Mouse (Mus musculus): ENCODE results near the gene Fabp7.

Fabp7 gene

DNA sequence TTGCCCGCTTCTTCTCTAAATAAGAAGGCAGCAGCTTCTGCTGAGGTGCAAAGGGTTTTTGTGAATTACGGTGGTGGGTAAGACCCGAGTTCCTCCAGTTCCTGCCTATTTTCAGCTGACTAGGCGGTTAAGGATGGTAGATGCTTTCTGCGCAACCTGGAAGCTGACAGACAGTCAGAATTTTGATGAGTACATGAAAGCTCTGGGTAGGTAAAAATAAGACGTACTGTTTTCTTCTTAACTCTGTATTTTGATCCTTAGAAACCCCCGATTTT, at the start of gene Fabp7:
Gene Fabp7 (plus strand): TSS at position 6 of the 275 bp plus-strand sequence.
- no peak for DNase-seq (ENCODE audit: low read depth, low spot score)

DNA sequence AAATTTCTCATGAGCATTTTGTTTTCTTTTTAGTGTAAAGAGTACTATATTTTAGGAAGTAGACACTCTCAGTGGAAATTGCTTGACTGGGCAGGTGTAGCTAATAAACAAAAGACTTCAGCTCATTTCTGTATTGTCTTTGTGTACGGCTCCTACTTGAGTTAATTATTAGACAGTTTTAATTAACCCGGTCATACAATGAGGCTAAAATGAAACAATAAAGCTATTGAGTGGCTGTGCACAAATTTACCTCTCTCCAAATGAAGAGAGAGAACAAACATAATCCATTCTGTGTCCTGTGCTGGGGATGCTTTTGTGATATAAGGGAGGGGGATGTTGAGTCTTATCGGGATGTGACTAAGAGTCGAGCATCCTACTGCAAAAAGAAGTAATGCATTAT, 43.9 kb upstream of the Fabp7 start:
- DNase-seq (ENCODE audit: low read depth, low spot score): no peak

DNA sequence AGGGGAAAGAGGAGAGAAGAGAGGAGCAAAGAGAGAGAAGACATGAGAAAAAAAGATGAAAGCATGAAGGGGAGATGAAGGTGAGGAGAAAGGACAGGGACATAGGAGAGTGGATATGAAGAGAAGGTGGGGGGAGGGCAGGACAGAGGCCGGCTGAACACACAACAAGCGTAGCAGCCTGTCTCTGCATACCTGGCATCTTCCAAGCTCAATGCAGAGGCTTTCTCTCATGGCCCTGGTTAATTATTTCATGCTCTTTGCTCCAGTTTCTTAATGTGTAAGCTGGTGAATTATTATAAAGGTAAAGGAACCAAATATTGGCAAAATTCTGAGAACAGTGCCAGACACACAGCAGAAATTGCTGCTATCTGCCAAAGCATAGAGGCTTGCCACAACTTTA, 43.3 kb upstream of the Fabp7 start:
- no peak for DNase-seq (ENCODE audit: low read depth, low spot score)

DNA sequence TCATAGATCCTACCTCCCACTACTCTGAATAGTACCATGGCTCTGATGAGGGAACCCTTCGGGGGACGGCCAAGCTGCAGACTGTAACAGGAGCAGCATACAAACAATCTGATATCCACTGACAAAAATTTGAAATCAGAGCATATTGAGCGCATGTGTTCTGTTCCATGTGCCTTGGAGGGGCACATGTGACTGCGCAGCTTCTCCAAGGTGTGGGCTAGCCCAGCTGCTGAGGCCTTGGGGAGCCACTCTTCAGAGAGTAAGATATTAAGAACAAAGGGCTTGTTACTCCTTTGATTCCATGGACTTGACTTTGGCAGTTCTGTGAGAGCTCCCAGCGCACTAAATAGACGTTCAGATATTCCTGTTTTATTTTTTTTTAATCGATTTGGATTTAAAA, 41.6 kb upstream of the Fabp7 start:
- DNase-seq (ENCODE audit: low read depth, low spot score): no peak

DNA sequence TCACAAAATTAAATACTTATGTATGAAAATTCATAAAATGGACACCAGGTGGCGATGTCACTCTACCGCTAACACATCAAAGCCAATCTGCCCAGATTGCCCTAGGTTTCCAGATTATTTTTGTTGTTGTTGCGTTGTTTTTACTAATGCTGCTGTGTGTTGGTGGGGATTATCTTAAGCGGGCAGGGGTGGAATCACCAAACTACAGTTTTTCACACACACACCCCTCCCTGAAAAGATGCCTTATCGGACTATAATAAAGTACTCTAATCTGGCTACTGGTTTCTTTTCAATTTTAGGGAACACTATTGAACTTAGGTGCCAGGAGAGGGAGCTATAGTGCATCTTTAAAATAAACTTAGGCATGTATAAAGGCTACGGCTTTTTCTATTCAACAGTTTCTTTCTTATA, 41.1 kb upstream of the Fabp7 start:
- DNase-seq (ENCODE audit: low read depth, low spot score): peak; percentile 74

DNA sequence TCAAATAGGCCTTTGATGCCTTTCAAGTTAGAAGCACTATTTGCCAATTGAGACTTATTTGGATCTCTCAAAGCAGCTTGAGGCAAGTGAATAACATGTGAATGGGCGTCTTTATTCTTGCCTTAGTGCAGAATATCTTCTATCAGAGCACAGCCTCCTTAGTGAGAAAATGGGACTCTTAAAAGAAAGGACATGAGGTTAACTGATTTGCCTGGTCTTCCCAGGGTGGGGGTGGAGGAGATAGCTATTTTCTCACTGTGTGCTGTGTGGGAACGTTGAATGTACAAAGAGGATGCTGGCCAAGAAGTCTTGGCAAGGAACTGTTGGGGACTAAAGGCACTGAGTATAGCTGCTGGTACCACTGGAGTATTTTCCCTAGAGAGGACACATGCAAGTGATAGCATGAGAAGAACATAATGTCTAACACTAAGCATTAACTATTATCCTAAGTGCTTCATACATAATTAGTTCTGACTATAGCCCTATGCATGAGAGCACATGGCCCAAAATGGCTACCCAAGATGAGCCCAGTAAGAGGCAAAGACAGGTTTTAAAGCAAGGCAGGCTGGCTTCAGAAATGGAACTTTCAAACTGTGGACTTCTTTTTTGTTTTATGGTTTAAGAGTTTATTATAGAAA, 40.4 kb upstream of the Fabp7 start:
- no peak for DNase-seq (ENCODE audit: low read depth, low spot score)

DNA sequence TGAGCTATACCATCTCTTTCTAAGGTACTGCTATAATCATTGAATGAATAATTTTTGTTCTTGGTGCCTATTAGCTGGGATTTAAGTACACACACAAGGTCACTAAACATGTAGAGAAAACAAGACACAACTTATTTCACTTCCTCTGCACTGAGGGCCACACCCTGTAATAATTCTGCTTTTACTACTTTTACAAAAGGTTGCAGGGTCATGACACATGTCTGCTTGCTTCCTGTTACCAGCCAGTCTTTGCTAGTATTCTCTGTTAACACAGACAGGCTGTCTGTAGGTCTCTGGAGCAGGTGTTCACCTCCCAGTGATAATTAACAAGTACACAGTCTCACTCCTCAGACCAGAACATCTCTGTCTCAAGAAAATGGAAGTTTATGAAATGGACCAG, 39.2 kb upstream of the Fabp7 start:
- no peak for DNase-seq (ENCODE audit: low read depth, low spot score)

DNA sequence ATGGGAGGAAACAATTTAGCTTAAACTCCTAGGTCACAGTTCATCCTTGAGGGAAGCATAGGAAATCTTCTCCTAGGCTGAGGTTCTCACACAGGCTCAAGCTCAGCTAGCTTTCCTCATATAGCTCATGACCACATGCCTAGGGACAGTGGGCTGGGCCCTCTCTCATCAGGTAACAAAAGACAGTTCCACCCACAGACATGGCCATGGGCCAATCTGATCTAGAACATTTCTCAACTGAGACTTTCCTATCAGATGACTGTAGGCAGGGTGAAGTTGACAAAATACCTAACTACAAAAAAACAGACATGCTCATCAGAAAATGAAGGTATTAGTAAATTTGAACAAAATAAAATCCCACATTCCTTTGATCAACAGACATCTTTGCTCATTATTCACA, 37.6 kb upstream of the Fabp7 start:
- DNase-seq (ENCODE audit: low read depth, low spot score): no peak

DNA sequence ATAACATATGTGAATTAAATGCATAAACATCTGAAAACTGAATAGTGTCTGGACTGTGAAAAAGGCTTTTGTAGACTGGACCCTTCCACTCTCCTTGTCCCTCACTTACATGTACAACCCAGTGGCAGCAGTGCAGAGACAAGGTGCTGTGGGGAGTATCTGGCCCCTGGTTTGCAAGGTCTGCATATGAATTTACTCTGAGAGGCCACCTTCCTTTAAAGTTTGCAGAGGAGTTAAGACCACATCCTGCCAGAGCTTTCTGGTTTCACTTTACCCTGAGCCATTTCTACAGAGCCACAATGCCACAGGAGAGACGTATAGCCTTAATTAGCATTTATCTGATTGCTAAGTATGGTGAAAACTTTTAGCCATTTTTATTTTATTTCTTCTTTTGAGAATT, 31.3 kb upstream of the Fabp7 start:
- no peak for DNase-seq (ENCODE audit: low read depth, low spot score)

DNA sequence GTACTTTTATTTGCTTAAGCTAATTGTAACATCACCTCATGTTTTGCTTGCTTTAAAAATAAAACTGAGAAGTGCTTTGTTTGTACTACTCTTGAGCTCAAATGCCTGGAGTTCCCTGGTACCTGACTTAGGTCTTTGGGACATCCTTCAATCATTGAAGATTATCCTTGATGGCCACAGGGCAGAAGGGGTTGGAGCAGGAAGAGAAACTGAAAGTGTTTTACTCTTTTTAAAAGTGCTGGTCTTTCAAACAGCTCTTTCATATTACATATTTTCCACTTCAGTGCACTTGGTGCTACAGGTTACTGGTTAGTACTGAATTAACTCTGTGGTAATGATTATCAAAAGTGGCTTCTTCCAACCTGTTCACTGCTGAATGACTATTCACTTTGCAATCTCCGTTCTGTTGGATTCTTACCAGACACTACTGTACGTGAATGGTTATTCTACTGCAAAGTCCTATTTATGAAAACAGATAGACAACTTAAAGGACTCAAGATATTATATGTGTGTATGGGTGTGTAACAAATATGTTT, 29.4 kb upstream of the Fabp7 start:
- no peak for DNase-seq (ENCODE audit: low read depth, low spot score)

DNA sequence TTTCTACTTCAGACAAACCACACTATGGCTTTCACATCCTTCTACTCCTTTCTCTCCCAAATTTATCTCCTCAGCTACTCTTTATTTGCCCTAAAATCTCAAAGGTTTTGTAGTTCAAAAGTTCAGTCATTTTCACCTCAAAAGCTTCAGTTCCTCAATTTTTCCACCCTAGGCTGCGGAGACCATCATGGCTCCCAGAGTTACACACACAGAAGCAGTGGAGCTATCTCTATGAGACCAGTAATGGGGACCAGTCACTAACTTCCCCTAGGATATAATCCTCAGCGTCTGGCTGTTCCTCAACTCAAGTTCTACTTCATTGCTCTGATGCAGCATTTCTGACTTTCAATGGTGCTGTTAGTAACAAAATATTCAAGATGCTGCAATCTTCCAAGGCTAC, 25.7 kb upstream of the Fabp7 start:
- DNase-seq (ENCODE audit: low read depth, low spot score): no peak

DNA sequence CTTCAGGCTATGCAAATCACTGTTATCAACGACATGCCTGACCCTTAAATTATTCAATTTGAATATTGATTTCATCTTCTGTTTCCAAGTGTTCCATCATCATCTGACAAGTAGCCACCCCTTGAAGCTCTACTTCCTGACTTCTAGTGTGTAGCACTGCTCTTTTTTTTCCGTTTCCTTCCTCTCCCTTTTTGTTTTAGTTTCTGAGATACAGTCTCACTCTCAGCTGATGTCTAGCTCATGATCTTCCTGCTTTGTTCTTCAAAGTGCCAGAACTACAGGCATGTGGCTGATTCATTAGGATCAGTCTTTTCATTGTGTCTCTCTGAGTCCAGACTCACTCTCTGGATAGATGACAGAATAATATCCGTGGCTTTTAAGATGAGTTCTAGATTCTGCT, 24.0 kb upstream of the Fabp7 start:
- DNase-seq (ENCODE audit: low read depth, low spot score): no peak

DNA sequence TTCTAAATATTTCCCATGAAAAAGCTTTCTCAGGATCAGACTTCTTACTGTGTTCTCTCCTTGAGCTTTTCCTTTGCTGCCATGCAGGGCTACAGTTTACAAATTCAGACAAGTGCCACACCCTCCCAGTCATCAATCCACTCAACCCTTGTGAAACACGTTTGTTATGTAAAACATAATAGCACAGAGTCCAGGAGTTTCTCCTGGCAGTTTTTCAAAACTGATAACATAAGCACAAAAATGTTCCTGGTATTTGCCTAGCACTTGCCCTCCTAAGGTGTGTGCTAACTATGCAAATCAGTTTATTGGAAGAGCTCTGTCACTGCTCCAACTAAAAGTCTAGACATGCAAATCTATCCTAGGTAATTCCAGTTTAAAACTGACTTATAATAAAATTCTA, 21.6 kb upstream of the Fabp7 start:
- DNase-seq (ENCODE audit: low read depth, low spot score): no peak

DNA sequence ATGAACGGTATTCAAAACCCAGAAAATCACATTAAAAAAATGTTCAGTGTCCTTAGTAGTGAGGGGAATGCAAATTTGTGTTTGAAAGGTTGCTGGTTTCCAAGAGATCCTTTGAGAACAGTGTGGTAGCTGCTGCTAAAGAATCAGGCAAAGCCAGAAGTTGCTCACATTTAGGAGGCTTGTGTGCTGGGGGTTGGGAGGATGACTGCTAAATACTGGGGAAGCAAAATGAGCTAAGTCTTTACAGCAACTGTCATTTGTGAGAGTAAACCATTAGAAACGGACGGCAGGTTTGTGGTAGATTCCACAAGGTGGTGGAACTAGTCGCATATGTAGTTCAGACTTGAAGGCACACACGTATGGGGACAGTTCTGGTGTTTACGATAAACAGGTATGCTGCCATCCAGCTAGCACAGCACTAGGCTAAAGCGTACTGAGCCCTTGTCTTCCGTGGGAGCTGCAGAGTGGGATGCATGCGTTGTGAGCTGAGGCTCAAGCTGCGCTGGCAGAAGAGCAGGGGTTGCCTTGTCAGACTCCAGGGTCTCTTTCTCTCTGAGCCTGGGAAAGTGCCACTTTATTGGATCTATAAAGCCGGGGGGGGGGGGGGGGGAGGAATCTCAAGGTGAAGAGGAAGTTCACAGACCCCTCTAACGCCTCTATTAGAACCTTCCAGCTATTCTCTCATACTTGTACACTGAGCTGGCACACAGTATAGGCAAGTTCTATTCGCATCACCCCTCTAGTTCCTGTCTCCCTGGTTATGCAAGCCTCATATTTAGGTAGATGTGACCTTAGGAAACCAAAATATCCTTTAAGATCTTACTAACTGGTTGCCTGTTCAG, 1.2 kb upstream of the Fabp7 start:
- DNase-seq (ENCODE audit: low read depth, low spot score): no peak

DNA sequence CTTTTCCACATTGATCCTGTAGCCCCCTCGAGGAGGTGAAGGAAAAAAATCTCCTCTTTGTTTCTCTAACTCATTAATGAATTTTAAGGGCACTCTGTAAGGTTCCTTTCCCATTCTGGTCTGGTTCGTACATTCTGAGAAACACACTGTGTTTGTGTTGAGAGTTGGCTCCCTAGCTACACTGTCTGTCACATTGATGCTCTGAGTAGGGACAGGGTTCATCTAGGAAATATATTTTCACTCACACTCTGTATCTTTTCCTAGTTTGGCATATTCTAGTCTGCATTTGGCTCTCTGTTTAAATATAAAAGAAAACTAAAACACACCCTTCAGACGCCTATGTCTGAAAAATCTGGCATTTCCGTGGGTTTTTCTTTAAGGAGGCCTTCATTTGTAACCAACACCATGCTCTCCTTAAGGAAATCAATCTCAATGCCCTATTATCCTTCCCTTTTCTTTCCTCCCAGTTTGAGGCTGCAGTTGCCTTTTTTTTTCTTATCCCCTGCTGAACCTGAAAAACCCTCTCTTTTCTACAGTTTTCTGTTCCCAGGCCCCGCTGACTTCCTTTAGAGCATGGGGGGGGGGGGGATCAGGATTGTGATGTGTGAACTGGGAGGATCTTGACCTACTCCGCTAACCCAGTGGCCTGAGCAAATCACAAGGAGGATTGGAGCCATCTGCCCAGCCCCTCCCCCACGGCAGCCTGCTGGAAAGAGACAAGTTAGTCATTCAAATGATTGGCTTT, 378 bp upstream of the Fabp7 start:
- DNase-seq (ENCODE audit: low read depth, low spot score): no peak

DNA sequence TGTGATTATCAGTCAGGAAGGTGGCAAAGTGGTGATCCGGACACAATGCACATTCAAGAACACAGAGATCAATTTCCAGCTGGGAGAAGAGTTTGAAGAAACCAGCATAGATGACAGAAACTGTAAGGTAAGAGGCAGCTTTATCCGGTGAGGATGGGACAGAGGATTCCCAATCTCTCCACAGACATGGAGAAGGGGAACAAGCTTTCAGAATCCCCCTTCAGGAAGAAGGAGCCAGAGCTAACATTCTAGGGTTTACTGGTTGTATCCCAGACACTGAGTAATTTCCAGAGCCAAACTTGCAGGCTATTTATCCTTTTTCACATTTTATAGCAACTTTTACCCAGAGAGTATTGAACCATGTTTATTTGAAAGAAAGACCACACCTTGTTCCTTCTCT, 871 bp downstream of the Fabp7 start:
- DNase-seq (ENCODE audit: low read depth, low spot score): no peak

DNA sequence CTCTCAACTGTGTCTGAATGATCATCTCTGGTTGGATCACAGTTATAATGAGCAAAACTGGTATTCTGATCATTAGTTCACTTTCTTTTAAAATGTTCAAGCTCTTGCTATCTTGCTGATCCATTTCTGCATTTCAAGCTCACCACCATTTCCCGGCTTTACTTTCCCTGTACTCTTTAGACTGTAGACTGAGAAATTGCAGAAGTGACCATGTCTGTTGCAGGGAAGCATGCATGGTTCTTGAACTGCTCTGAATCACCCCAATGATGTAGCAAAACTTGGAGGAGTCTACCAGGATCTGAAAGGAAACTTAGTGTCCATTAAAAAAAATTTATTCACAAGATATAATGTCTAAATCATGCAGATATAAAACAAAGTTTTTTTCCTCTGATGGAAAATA, 8.3 kb downstream of the Fabp7 start:
- DNase-seq (ENCODE audit: low read depth, low spot score): no peak

DNA sequence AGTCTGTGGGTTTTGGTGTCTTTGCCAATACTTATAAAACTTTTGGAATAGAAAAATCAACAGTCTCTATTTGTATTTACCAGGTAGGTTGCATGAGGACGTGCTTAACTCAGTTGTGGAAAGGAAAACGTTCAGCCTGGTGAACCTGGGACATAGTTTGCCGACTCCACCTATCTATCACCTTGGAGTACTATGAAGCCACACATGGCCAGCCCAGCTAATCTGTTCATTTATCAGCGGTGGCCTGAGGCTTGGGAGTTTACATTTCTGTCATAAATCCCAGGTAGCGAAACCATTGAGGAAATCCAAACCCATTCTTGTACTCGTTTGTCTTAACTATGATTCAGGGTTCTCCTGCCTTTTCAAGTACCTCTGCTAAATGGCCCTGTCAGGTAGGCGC, 9.3 kb downstream of the Fabp7 start, which contains the start of gene Smpdl3a:
Gene Smpdl3a (plus strand): TSS at position 318 of the 400 bp plus-strand sequence.
- DNase-seq (ENCODE audit: low read depth, low spot score): no peak

DNA sequence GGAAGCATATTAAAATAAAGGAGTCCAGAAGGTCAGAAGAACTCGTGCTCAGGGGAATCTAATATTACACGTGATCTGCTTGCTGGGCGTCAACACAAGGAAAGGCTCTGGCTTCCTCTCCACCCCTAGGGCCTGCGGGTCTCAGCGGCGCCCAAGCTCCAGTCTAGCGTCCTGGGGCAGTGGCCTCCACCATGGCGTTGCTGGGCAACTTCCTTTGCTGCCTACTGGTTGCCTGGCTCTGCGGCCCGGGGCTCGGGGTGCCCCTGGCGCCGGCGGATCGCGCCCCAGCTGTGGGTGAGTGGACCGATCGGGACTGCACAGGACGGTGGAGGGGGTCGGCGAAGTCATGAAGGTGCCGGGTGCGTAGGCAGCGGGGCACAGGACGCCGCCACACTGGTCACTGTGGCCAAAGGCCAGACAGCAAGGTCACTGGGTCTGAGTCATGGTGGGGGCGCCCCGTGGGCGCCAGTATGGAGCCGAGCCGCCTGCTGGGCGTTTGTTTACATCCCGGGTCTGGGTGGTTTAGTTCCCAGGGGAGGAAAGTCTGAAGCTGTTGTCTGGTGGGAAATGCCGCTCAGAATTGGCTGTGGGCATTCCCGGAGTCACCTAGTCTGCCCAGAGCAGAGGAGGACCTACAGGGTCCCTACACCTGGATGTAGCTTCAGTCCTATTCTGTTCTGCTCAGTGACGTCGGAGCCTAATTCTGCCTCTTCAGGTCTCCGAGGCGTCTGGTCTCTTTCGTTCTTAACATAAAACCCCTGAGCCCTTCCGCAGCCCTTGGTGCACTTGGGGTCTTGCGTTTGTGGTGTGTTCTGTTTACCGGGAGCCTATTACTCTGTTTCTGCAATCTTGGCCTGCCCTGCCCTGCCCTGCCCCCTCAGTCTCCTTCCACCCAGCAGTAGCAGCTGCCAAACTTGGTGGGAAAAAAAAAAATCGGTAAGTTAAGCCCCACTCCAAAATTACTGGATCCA, 10.1 kb downstream of the Fabp7 start:
- DNase-seq (ENCODE audit: low read depth, low spot score): peak; percentile 9

DNA sequence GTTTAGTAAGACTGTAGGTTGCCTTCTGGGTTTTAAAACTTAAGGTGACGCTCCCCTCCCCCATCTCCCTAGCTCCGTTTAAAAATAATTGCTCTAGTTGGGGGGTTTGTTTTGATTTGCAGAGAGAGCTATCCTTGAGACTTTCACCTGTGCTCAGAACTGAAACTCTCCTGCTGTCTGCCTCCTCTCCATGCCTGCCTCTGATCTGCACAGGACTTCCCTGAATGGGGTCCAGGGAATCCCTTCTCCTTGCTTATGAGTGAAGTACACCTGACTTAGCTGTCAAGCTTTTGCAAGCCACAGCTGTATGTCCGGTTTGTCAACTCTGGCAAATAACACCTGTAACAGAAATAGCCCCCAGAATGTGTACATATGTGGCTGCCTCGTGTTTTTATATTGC, 10.9 kb downstream of the Fabp7 start:
- no peak for DNase-seq (ENCODE audit: low read depth, low spot score)

DNA sequence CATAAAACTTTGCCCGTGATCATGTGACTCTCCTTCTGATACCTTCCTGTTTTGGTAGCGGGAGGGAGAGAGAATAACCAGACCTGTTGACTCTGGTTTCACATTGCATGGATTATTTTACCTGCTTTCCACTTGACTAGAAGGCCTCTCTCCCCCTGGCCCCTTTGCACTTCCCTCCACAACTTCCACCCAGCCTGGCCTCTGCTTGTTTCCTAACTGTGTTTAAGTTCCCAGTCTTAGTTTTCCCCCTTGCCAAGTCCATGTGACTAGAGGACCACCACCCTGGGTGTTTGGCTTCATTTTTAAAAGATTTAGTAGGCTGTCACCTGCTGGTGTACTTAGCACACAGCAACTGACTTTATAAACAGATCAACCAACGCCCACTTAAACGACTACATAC, 11.4 kb downstream of the Fabp7 start:
- peak; percentile 22 for DNase-seq (ENCODE audit: low read depth, low spot score)
